Mouse (Mus musculus): Measurements from ENCODE around the gene Myrip. TPM values are rescaled to one million over a fixed set of nuclear protein-coding genes. Genes with fewer than 3 reads are reported as not detected.

Gene Myrip
- polyA plus RNA-seq, 1 experiment from 2014 or later, result 0.30 TPM

DNA sequence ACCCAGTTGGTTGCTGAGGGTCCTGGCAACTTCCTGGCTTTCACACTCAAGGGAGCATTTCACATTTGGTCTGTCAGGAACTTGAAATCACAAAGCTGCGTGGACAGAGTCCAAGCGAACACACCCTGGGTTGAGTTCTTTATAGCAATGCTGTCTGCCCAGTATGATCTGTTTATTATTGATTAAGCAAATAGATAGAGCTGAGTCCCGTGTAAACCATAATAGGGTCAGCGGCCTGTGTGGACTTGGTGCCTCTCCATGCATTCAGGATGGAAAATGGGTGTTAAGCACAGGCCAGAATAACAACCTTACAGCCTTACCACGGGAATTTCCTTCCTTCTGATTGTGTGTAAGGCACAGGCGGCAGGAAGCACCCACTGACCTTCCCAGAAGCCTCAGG is 49.0 kb downstream of the Myrip start:
- Histone ChIP-seq H3K4me3 (replicated peaks; ENCODE audit: low read length) (no peak overlapping the region), H3K4me2 (ENCODE audit: low read depth, low read length) (no peak overlapping the region), H3K27ac (ENCODE audit: low read length) (peak overlapping the region; percentile 63), H3K9ac (ENCODE audit: low read length) (no peak overlapping the region), H3K27me3 (ENCODE audit: control insufficient read depth, insufficient read depth, low read length) (no peaks in the 10 kb centered on the region), H3K4me1 (ENCODE audit: control insufficient read depth, insufficient read depth, low read length) (peaks cover 23% of the 10 kb centered on the region), H3K36me3 (ENCODE audit: control insufficient read depth, insufficient read depth, low read length) (no peaks in the 10 kb centered on the region), H3K9me3 (replicated peaks; ENCODE audit: control insufficient read depth, low read length) (peaks cover 3% of the 10 kb centered on the region; the same call in 1 of the 2 replicates)
- ATAC-seq (ENCODE audit: insufficient read depth, low FRiP score), result peak; percentile 75
- WGBS, result 36% methylated on average over 6 of the region's 6 CpGs

DNA sequence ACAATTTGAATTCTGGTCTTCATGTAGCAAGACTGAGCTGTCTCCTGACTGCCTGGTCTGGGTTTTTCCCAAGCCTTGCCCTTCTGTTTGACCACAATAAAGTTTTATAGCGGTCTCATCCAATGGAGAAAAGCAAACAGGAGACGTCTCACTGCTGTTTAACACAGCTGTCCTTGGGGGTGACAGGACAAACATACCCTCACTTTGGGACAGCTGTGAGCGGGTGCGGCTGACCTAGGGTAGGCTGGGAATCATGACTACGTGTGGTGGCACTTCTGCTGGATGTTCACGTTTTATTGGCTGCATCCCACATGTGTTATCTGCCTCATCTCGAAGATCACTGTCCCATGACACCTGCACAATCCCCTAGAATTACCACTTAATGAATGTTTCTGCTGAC is 49.7 kb downstream of the Myrip start:
- Histone ChIP-seq H3K36me3 (ENCODE audit: control insufficient read depth, insufficient read depth, low read length) (no peaks in the 10 kb centered on the region), H3K4me3 (replicated peaks; ENCODE audit: low read length) (no peak overlapping the region), H3K9me3 (replicated peaks; ENCODE audit: control insufficient read depth, low read length) (peaks cover 3% of the 10 kb centered on the region; the same call in 1 of the 2 replicates), H3K4me2 (ENCODE audit: low read depth, low read length) (no peak overlapping the region), H3K4me1 (ENCODE audit: control insufficient read depth, insufficient read depth, low read length) (peaks cover 16% of the 10 kb centered on the region), H3K27ac (ENCODE audit: low read length) (peak overlapping the region; percentile 63; the same call in 1 of the 2 replicates), H3K9ac (ENCODE audit: low read length) (no peak overlapping the region), H3K27me3 (ENCODE audit: control insufficient read depth, insufficient read depth, low read length) (no peaks in the 10 kb centered on the region)
- ATAC-seq (ENCODE audit: insufficient read depth, low FRiP score), result no peak
- 60% methylated on average over 7 of the region's 7 CpGs for WGBS

DNA sequence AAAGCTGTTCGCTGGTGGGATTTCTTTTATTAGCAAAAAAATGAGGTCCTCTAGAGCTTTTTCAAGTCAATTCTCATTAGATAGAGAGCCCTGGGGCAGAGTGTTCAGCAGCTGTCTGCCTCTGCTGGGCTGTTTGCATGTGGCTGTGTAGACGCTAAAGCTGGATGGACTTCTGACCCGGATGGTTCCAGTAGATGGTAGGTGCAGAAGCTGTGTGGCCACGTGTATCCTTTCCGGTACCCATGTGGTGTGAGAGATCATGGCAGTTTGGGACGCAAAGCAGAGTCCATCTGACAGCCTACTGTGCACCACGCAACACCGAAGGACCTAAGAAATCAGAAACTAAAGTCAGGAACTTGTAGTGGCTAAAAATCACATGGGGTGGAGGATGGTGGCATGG is 50.2 kb downstream of the Myrip start:
- WGBS, result 84% methylated on average over 8 of the region's 8 CpGs

GRCm38 (mm10) chr9:120353036-120353435 is 51.7 kb downstream of the Myrip start:
- Histone ChIP-seq H3K9ac (ENCODE audit: low read length) (no peak overlapping the region), H3K4me1 (ENCODE audit: control insufficient read depth, insufficient read depth, low read length) (peaks cover 12% of the 10 kb centered on the region), H3K36me3 (ENCODE audit: control insufficient read depth, insufficient read depth, low read length) (no peaks in the 10 kb centered on the region), H3K4me3 (replicated peaks; ENCODE audit: low read length) (no peak overlapping the region), H3K4me2 (ENCODE audit: low read depth, low read length) (no peak overlapping the region), H3K27ac (ENCODE audit: low read length) (no peak overlapping the region), H3K9me3 (replicated peaks; ENCODE audit: control insufficient read depth, low read length) (peaks cover 3% of the 10 kb centered on the region; the same call in 1 of the 2 replicates), H3K27me3 (ENCODE audit: control insufficient read depth, insufficient read depth, low read length) (no peaks in the 10 kb centered on the region)
- 89% methylated on average over 4 of the region's 4 CpGs for WGBS
- ATAC-seq (ENCODE audit: insufficient read depth, low FRiP score), result no peak

More for the DNA sequence above, 50.2 kb downstream of the Myrip start:
- H3K4me1 ChIP-seq (ENCODE audit: control insufficient read depth, insufficient read depth, low read length), result peaks cover 12% of the 10 kb centered on the region
- H3K27ac ChIP-seq (ENCODE audit: low read length), result no peak overlapping the region
- H3K9ac ChIP-seq (ENCODE audit: low read length), result no peak overlapping the region
- no peak for ATAC-seq (ENCODE audit: insufficient read depth, low FRiP score)
- H3K27me3 ChIP-seq (ENCODE audit: control insufficient read depth, insufficient read depth, low read length), result no peaks in the 10 kb centered on the region
- no peak overlapping the region for H3K4me3 ChIP-seq (replicated peaks; ENCODE audit: low read length)
- no peaks in the 10 kb centered on the region for H3K36me3 ChIP-seq (ENCODE audit: control insufficient read depth, insufficient read depth, low read length)
- H3K4me2 ChIP-seq (ENCODE audit: low read depth, low read length), result no peak overlapping the region
- H3K9me3 ChIP-seq (replicated peaks; ENCODE audit: control insufficient read depth, low read length), result peaks cover 3% of the 10 kb centered on the region; the same call in 1 of the 2 replicates

- Histone ChIP-seq H3K4me2 (ENCODE audit: low read depth, low read length) (no peak overlapping the region), H3K9ac (ENCODE audit: low read length) (no peak overlapping the region), H3K4me1 (ENCODE audit: control insufficient read depth, insufficient read depth, low read length) (peaks cover 10% of the 10 kb centered on the region), H3K27me3 (ENCODE audit: control insufficient read depth, insufficient read depth, low read length) (no peaks in the 10 kb centered on the region), H3K27ac (ENCODE audit: low read length) (no peak overlapping the region), H3K9me3 (replicated peaks; ENCODE audit: control insufficient read depth, low read length) (peaks cover 3% of the 10 kb centered on the region; the same call in 1 of the 2 replicates), H3K36me3 (ENCODE audit: control insufficient read depth, insufficient read depth, low read length) (no peaks in the 10 kb centered on the region), H3K4me3 (replicated peaks; ENCODE audit: low read length) (no peak overlapping the region)
- 75% methylated on average over 3 of the region's 3 CpGs for WGBS
- ATAC-seq (ENCODE audit: insufficient read depth, low FRiP score), result no peak
Observed at GRCm38 (mm10) chr9:120353967-120354366, 52.7 kb downstream of the Myrip start.

DNA sequence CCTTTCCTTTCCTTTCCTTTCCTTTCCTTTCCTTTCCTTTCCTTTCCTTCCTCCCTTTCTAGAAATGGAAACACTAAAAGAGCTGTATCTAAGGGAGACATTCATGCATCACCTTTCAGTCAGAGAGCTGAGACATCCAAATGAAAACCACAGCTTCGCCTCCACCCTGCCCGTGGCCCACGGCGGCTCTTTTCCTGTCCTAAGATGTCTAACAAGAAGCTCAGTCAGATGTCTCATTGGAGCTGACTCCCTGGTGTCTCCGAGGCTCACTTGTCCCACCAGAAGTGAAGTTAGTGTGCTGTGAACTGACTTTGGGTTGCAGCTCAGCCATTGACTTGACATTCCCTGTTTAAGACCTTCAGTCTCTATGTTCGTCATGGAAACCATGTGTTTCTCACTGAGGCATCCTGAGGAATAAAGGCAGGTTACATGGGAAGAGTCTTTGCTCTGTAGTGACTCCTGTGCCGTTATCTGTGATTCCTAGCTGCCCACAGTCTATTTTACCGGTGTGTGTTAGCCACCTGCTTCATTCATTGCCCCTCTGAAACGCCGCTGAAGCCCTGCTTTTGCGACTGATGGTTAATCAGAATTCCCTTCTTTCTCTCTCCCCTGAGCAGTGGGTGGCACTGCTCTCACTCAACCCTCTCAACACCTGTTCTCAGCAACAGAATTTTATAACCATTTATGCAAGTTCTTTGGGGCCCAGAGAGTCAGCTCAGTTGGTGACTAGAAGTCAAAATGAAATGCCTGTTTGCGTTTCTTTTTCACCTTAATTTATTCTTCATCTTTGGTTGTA is 53.4 kb downstream of the Myrip start:
- H3K27me3 ChIP-seq (ENCODE audit: control insufficient read depth, insufficient read depth, low read length), result no peaks in the 10 kb centered on the region
- no peaks in the 10 kb centered on the region for H3K36me3 ChIP-seq (ENCODE audit: control insufficient read depth, insufficient read depth, low read length)
- H3K4me1 ChIP-seq (ENCODE audit: control insufficient read depth, insufficient read depth, low read length), result peaks cover 6% of the 10 kb centered on the region
- H3K4me2 ChIP-seq (ENCODE audit: low read depth, low read length), result no peak overlapping the region
- H3K9ac ChIP-seq (ENCODE audit: low read length), result no peak overlapping the region
- no peak overlapping the region for H3K4me3 ChIP-seq (replicated peaks; ENCODE audit: low read length)
- WGBS, result 83% methylated on average over 12 of the region's 12 CpGs
- peaks cover 3% of the 10 kb centered on the region; the same call in 1 of the 2 replicates for H3K9me3 ChIP-seq (replicated peaks; ENCODE audit: control insufficient read depth, low read length)
- ATAC-seq (ENCODE audit: insufficient read depth, low FRiP score), result no peak
- H3K27ac ChIP-seq (ENCODE audit: low read length), result no peak overlapping the region

GRCm38 (mm10) chr9:120356490-120356889 is 55.2 kb downstream of the Myrip start:
- no peak for ATAC-seq (ENCODE audit: insufficient read depth, low FRiP score)
- Histone ChIP-seq H3K27ac (ENCODE audit: low read length) (no peak overlapping the region), H3K9ac (ENCODE audit: low read length) (no peak overlapping the region), H3K27me3 (ENCODE audit: control insufficient read depth, insufficient read depth, low read length) (no peaks in the 10 kb centered on the region), H3K36me3 (ENCODE audit: control insufficient read depth, insufficient read depth, low read length) (no peaks in the 10 kb centered on the region), H3K4me2 (ENCODE audit: low read depth, low read length) (no peak overlapping the region), H3K9me3 (replicated peaks; ENCODE audit: control insufficient read depth, low read length) (peaks cover 3% of the 10 kb centered on the region; the same call in 1 of the 2 replicates), H3K4me1 (ENCODE audit: control insufficient read depth, insufficient read depth, low read length) (no peaks in the 10 kb centered on the region), H3K4me3 (replicated peaks; ENCODE audit: low read length) (no peak overlapping the region)
- 59% methylated on average over 6 of the region's 6 CpGs for WGBS

- 79% methylated on average over 6 of the region's 6 CpGs for WGBS
- Histone ChIP-seq H3K9me3 (replicated peaks; ENCODE audit: control insufficient read depth, low read length) (peaks cover 3% of the 10 kb centered on the region; the same call in 1 of the 2 replicates), H3K9ac (ENCODE audit: low read length) (no peak overlapping the region), H3K27ac (ENCODE audit: low read length) (no peak overlapping the region), H3K27me3 (ENCODE audit: control insufficient read depth, insufficient read depth, low read length) (no peaks in the 10 kb centered on the region), H3K4me1 (ENCODE audit: control insufficient read depth, insufficient read depth, low read length) (no peaks in the 10 kb centered on the region), H3K36me3 (ENCODE audit: control insufficient read depth, insufficient read depth, low read length) (no peaks in the 10 kb centered on the region), H3K4me2 (ENCODE audit: low read depth, low read length) (no peak overlapping the region), H3K4me3 (replicated peaks; ENCODE audit: low read length) (no peak overlapping the region)
- no peak for ATAC-seq (ENCODE audit: insufficient read depth, low FRiP score)
Observed at GRCm38 (mm10) chr9:120358060-120358459, 56.7 kb downstream of the Myrip start.

DNA sequence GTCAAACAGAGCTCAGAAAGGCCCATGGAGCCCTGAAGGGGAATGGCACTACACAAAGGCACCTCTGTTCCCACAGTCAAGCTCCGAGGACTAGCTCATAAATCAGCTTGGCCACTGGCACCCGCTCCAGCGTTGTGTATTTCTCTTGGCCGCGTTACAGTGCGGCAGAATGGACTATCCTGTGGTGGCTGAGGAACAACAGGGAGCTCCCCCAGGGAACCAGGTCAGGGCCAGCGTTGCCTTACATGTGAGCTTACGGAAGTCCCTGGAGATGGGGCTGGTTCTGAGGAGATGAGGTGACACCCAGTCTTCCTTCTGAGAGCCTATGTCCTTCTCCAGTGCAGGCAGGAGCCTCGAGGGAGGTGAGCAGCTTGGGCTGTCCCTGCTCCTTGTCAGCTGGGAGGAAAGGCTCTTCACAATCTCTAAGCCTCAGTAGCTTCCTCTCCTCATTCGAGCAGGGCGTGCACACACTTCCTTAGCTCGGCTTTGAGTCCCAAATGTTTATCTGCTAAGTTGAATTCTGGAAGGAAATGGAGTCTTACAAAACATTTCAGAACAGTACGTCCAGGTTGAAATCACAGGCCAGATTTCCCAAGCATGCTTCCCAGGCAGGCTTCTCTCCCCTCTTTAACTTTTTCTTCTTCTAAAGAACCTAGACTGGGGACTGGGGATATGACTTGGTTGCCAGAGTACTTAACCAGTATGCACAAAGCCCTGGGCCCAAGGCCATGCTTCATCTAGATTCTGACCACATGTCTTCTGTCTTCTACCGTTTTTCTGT is 59.3 kb downstream of the Myrip start:
- H3K36me3 ChIP-seq (ENCODE audit: control insufficient read depth, insufficient read depth, low read length), result no peaks in the 10 kb centered on the region
- no peak overlapping the region for H3K9ac ChIP-seq (ENCODE audit: low read length)
- ATAC-seq (ENCODE audit: insufficient read depth, low FRiP score), result peak; percentile 54; the same call in 1 of the 2 replicates
- no peak overlapping the region for H3K4me2 ChIP-seq (ENCODE audit: low read depth, low read length)
- no peaks in the 10 kb centered on the region for H3K9me3 ChIP-seq (replicated peaks; ENCODE audit: control insufficient read depth, low read length)
- peak overlapping the region; percentile 70 for H3K27ac ChIP-seq (ENCODE audit: low read length)
- WGBS, result 43% methylated on average over 14 of the region's 14 CpGs
- no peak overlapping the region for H3K4me3 ChIP-seq (replicated peaks; ENCODE audit: low read length)
- H3K27me3 ChIP-seq (ENCODE audit: control insufficient read depth, insufficient read depth, low read length), result no peaks in the 10 kb centered on the region
- no peaks in the 10 kb centered on the region for H3K4me1 ChIP-seq (ENCODE audit: control insufficient read depth, insufficient read depth, low read length)

Measured in stomach, embryonic 16.5 days (tissue).